ENCODE assay signal across 4 mouse cellular contexts in the genomic region with DNA sequence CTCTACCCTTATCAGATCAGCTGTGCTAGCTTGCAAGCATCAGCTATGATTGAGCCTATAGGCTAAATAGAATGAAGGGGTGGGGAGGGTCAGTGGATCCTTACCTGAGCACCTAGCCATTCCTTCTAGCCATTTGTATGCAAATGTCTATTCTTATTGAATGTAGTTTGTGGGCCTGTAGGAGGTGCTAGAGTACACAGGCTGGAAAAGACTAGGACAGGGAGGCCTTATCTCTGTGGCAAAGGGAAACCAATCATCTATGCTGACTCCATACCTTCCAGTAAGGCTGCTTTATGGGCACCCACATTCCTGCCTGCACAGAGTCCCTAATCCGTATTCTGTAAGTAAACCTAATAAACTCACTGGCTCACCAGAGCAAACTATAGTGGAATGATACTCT. TPM values are rescaled to one million over a fixed set of nuclear protein-coding genes. Genes with fewer than 3 reads are reported as not detected.
ATAC-seq lines count a peak whose summit lies in the region.

No protein-coding gene starts in this region.

- ATAC-seq in common myeloid progenitor, adult 5-6 weeks (replicated peaks; ENCODE audit: low read depth, poor library complexity, severe bottlenecking) = peak; percentile 73
- ATAC-seq in granulocyte monocyte progenitor cell, adult 5-6 weeks (replicated peaks; ENCODE audit: poor library complexity, severe bottlenecking) = peak; percentile 65
- peak; percentile 81 for ATAC-seq in megakaryocyte progenitor cell, adult 5-6 weeks (replicated peaks; ENCODE audit: poor library complexity)
- ATAC-seq in megakaryocyte-erythroid progenitor cell, adult 5-6 weeks (replicated peaks; ENCODE audit: low FRiP score, low TSS enrichment, poor library complexity, severe bottlenecking) = 0 out of 2 replicates have a peak, but pooled peaks have one; percentile 52

RNA-seq across cellular contexts. Expression of a gene that starts 10.3 kb away (rescaled TPM):
- total RNA-seq in common myeloid progenitor, adult 5-6 weeks (2017) = 7.9 and 11.6 TPM in 2 replicates
- 23.1 and 38.9 TPM in 2 replicates for total RNA-seq in granulocyte monocyte progenitor cell, adult 5-6 weeks (2014; fragmentation: Nextera tagmentation)
- total RNA-seq in granulocyte monocyte progenitor cell, adult 5-6 weeks (2017) = 14.6 and 22.0 TPM in 2 replicates
- total RNA-seq in megakaryocyte progenitor cell, adult 5-6 weeks (2015) = 35.5 and 43.8 TPM in 2 replicates
- total RNA-seq in megakaryocyte progenitor cell, adult 5-6 weeks (2017) = 15.1 and 15.9 TPM in 2 replicates
- 14.2 and 17.9 TPM in 2 replicates for total RNA-seq in megakaryocyte-erythroid progenitor cell, adult 5-6 weeks (2014; fragmentation: Nextera tagmentation)
- total RNA-seq in megakaryocyte-erythroid progenitor cell, adult 5-6 weeks (2017) = 4.3 and 7.5 TPM in 2 replicates

Comparison
In these comparisons a context has a peak if more than half of its experiments do, and no peak if none do; other contexts are left out.
1. Peak in every context shown above with its lines: ATAC-seq.